Mouse (Mus musculus) neural tube, embryonic 11.5 days (tissue): ENCODE results near the gene Pkig. TPM values are rescaled to one million over a fixed set of nuclear protein-coding genes. Genes with fewer than 3 reads are reported as not detected.
A peak's percentile ranks its signal among the peaks of the same experiment; 100 is the strongest.

ENCODE experiments used
- ATAC-seq: fragments of 200-750 bp; cut with Nextera tagmentation; 2 replicates; pipeline ENCODE4 v1.8.0; 2017; ENCODE audit warnings: moderate number of reproducible peaks, mild to moderate bottlenecking, moderate TSS enrichment, moderate library complexity; ENCODE audit not compliant: insufficient read depth, low FRiP score, low TSS enrichment
- DNase-seq: peaks from one replicate; pipeline ENCODE4 v3.0.0-alpha.2; 2015; ENCODE audit warnings: low spot score
- H3K27ac ChIP-seq: fragments of 300-500 bp; sonication (generic); 2 replicates; pipeline ENCODE4 v1.5.1; 2014; ENCODE audit warnings: low read depth, mild to moderate bottlenecking, low read length
- H3K27me3 ChIP-seq: fragments of 300-500 bp; sonication (generic); 2 replicates; pipeline ENCODE4 v1.6.1; 2014; ENCODE audit warnings: mild to moderate bottlenecking, low read length, mixed read lengths; ENCODE audit not compliant: control insufficient read depth, insufficient read depth
- H3K36me3 ChIP-seq: fragments of 300-500 bp; sonication (generic); 2 replicates; pipeline ENCODE4 v1.6.1; 2014; ENCODE audit warnings: mild to moderate bottlenecking, low read length, moderate library complexity, mixed read lengths; ENCODE audit not compliant: control insufficient read depth, insufficient read depth
- H3K4me1 ChIP-seq: fragments of 300-500 bp; sonication (generic); 2 replicates; pipeline ENCODE4 v1.6.1; 2014; ENCODE audit warnings: low read length, mixed read lengths; ENCODE audit not compliant: control insufficient read depth, insufficient read depth
- H3K4me2 ChIP-seq: fragments of 300-500 bp; sonication (generic); 2 replicates; pipeline ENCODE4 v1.6.1; 2014; ENCODE audit warnings: low read depth, mild to moderate bottlenecking, moderate library complexity
- H3K4me3 ChIP-seq: fragments of 300-500 bp; sonication (generic); 2 replicates; pipeline ENCODE4 v1.5.1; 2014; ENCODE audit warnings: low read depth, low read length
- H3K9ac ChIP-seq: fragments of 300-500 bp; sonication (generic); 2 replicates; pipeline ENCODE4 v1.6.1; 2014; ENCODE audit warnings: mild to moderate bottlenecking, low read length
- H3K9me3 ChIP-seq: fragments of 300-500 bp; sonication (generic); 2 replicates; pipeline ENCODE4 v1.6.1; 2016; ENCODE audit warnings: low read length; ENCODE audit not compliant: control insufficient read depth
- WGBS: fragments of 180-500 bp; shearing (Covaris S2); extraction: QIAGEN DNeasy Blood & Tissue Kit; methylation state at CpG from one replicate; pipeline ENCODE4 v1.1.7; 2014; 5-methylcytosine and 5-hydroxymethylcytosine counted together
- polyA plus RNA-seq: library from polyadenylated mRNA; unstranded; fragments of >200 nt; fragmentation: Nextera tagmentation; extraction: Ambion mirVana; gene quantifications from 2 replicates; pipeline ENCODE4 v1.2.1, GENCODE M21; 2014

The Pkig gene
- polyA plus RNA-seq, 1 experiment from 2014 or later, result 130 TPM

DNA sequence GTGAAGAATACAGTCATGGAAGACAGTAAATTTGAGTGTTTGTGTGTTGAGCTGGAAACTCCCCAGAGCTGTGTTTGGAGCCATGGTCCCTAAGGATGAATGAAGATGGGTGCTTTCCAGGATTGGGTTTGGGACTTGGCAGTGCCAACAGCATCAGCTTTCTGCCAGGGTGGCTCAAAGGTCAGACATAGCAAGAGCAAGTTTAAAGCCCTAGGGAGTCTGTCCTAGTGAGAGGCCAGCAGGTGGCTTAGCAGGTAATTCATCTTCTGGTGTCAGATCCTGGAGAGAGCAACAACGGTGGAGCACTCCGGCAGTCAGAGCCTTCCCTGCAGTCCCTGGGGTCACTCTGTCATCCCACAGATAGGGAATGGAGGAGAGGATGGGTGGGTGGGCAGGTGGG is 60.3 kb downstream of the Pkig start:
- Histone ChIP-seq H3K27ac (no peak overlapping the region), H3K27me3 (no peaks in the 10 kb centered on the region), H3K9me3 (no peaks in the 10 kb centered on the region), H3K4me3 (no peak overlapping the region), H3K4me1 (peaks cover 5% of the 10 kb centered on the region), H3K9ac (no peak overlapping the region), H3K36me3 (no peaks in the 10 kb centered on the region), H3K4me2 (no peak overlapping the region)
- no peak for ATAC-seq
- no peak for DNase-seq
- 22% methylated on average over 2 of the region's 2 CpGs for WGBS

DNA sequence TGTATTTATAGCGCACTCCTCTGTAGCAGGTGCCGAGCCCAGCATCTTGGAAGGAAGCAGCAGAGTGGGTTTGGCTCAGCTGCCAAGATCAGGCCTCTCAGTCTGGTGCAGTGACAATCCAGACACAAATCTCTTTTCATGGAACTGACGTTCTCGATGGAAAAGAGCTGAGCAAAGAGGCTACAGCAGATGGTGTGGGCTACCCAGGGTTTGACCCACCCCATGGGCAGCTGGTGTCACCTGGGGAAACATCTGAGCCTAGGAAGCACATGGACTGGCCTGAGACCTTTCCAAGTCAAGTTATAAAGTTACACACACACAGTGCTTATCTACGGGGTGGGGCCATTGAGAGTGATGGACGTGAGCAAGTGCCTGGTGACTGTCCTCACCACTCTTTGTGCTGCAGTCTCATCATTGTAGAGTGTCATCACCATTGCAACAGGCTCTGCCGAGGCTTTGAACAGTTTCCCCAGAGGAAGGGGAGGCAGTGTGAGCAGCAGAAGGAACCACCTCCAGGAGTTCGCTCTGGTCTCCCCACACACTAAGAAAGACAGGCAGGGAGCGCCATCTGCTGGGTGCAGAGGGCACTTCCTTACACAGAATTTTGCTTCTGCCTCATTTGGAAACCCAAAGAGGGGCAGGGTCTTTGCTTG is 60.9 kb downstream of the Pkig start:
- DNase-seq (peak; percentile 84), ATAC-seq (peak; percentile 56)
- Histone ChIP-seq H3K4me3 (no peak overlapping the region), H3K4me2 (no peak overlapping the region), H3K27me3 (no peaks in the 10 kb centered on the region), H3K4me1 (peaks cover 5% of the 10 kb centered on the region), H3K27ac (no peak overlapping the region), H3K9me3 (no peaks in the 10 kb centered on the region), H3K9ac (no peak overlapping the region), H3K36me3 (no peaks in the 10 kb centered on the region)
- 38% methylated on average over 9 of the region's 9 CpGs for WGBS

DNA sequence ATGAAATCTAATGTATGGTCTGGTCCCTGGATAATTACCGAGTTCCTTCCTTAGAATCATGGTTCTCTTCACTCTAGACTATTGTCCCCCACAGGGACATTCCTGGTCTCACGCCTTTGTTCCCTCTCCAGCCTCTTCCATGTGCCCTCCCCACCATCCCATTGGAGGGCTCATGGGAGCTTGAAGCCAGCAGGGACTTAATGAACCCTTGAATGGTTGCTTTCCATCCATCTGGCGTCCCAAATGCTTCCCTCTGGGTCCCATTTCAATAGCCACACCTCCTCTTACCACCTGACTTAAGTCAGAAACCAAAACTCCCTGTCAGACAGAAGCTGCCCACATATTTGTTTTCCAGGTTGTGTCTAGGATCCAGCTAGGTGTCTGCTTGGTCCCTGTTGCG is 61.4 kb downstream of the Pkig start:
- WGBS, result 44% methylated on average over 4 of the region's 4 CpGs
- Histone ChIP-seq H3K36me3 (no peaks in the 10 kb centered on the region), H3K27ac (no peak overlapping the region), H3K4me1 (peaks cover 5% of the 10 kb centered on the region), H3K4me3 (no peak overlapping the region), H3K9ac (no peak overlapping the region), H3K9me3 (no peaks in the 10 kb centered on the region), H3K4me2 (no peak overlapping the region), H3K27me3 (no peaks in the 10 kb centered on the region)
- 0 out of 2 replicates have a peak, but pooled peaks have one; percentile 13 for ATAC-seq
- DNase-seq, result no peak

DNA sequence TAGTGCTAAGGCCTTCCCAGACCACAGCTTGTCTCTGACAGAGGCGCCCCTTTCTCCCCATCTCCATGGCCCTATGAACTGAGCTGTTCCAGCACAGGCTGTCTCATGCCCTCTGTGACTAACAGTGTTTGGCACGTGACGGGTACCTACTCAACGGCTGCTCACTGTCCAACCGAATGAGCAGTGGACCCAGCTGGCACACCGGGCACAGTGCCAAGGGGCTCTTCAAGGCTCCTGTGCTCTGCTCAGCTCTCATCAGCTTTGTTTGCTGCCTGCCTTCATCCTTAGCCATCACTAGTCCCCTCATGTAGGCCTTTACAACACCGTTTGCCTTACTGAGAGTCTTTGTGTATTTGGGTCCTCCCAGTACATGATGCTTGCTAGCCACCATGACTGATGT is 64.4 kb downstream of the Pkig start:
- H3K27me3 ChIP-seq, result no peaks in the 10 kb centered on the region
- DNase-seq (no peak), ATAC-seq (no peak)
- WGBS, result 98% methylated on average over 7 of the region's 7 CpGs
- no peak overlapping the region for H3K4me2 ChIP-seq
- H3K27ac ChIP-seq, result no peak overlapping the region
- H3K9ac ChIP-seq, result no peak overlapping the region
- peaks cover 2% of the 10 kb centered on the region; the same call in 1 of the 2 replicates for H3K36me3 ChIP-seq
- no peak overlapping the region for H3K4me3 ChIP-seq
- no peaks in the 10 kb centered on the region for H3K9me3 ChIP-seq
- no peaks in the 10 kb centered on the region for H3K4me1 ChIP-seq

DNA sequence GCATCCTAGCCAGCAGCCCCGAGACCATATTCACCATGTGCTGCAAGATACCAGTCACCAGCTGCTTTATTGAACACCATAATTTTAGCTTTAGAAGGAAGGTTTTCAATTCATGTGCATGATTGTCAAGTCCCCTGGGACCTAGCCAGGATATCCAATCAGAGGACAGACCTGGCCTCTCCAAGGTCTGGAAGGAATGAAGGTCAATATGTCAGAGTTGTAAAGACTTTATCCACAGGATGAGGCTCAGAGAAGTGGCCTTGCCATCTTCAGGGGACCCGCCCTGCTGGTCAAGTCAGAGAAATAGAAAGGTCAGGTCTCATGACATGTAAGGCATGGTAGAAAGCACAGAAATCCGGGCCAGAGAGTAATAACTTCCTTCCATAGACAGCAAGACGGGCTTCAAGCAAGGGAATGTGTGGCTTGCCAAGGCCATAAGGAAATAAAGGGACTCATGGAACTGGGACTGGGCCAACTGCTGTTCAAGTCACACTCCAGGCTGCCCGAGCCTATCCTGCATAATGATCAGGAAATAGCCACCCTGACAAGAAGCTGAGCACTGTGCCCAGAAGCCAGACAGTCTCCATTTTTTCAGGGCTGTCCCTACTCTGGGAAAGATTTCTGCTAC is 68.7 kb downstream of the Pkig start:
- 81% methylated on average over 5 of the region's 5 CpGs for WGBS
- ATAC-seq (no peak), DNase-seq (no peak)
- no peak overlapping the region for H3K9ac ChIP-seq
- no peak overlapping the region for H3K27ac ChIP-seq
- H3K4me1 ChIP-seq, result no peaks in the 10 kb centered on the region
- no peak overlapping the region for H3K4me2 ChIP-seq
- peaks cover 2% of the 10 kb centered on the region for H3K36me3 ChIP-seq
- no peaks in the 10 kb centered on the region for H3K27me3 ChIP-seq
- H3K4me3 ChIP-seq, result no peak overlapping the region
- no peaks in the 10 kb centered on the region for H3K9me3 ChIP-seq

DNA sequence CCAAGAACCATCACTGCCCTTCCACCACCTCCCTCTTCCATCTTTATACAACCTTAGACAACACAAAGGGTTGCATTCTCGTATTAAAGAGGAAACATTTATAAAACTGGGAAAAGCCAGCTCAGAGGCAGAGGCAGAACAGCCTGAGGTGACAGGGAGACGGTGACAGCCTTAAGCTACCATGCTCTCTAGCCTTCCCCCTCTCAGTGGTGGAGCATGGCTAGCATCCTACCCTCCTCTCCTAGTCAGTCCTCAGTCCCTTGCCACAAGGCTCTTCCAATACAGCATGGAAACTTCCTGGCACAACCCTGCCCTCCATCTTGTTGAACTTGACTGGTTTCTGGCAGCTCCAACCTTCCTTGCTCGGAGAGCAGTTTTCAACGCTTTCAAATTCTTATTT is 70.1 kb downstream of the Pkig start:
- Histone ChIP-seq H3K9ac (no peak overlapping the region), H3K4me2 (no peak overlapping the region), H3K4me3 (no peak overlapping the region), H3K9me3 (no peaks in the 10 kb centered on the region), H3K27ac (no peak overlapping the region), H3K4me1 (no peaks in the 10 kb centered on the region), H3K27me3 (no peaks in the 10 kb centered on the region), H3K36me3 (peaks cover 2% of the 10 kb centered on the region)
- DNase-seq (no peak), ATAC-seq (no peak)
- WGBS, result 85% methylated on average over 4 of the region's 4 CpGs

DNA sequence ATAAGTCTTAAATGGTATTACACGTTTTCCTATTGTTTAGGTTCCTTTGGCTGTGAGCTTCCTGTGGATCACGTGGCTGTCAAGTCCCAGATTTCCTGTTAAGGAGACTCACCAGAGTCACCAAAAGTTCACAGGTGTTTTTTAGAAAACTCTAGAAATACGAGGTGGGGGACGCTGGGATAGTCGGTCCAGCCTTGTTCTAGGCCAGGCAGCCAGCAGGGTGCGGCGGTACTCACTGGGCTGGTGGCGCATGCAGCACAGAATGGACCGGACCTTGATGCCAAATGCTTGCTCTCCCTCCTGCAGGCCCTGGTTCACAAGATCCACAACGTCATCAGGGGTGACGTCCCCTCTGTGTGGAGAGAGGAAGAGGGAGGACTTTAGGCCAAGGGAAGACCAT is 73.8 kb downstream of the Pkig start:
- H3K4me1 ChIP-seq, result no peaks in the 10 kb centered on the region
- ATAC-seq (no peak), DNase-seq (no peak)
- no peaks in the 10 kb centered on the region for H3K27me3 ChIP-seq
- H3K27ac ChIP-seq, result no peak overlapping the region
- H3K4me2 ChIP-seq, result no peak overlapping the region
- H3K4me3 ChIP-seq, result no peak overlapping the region
- no peak overlapping the region for H3K9ac ChIP-seq
- 92% methylated on average over 11 of the region's 11 CpGs for WGBS
- H3K9me3 ChIP-seq, result no peaks in the 10 kb centered on the region
- peaks cover 2% of the 10 kb centered on the region for H3K36me3 ChIP-seq

DNA sequence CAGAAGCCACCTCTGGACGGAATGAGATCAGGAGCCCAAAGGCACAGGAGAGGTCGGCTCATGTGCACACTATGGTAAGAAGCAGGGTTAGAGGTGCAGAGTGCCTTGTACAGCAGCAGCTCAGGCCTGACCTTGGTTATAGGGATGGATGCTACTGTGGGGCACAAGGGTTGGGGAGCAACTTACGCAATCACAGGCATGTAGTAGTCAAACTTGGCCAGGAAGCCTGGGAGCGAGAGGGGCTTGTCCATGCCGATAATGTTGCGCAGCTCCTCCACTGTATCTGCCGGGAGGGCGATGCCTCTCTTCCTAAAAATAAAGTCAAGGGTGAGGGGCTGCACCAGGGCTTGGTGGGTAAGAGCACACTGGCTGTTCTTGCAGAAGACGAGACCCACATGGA is 77.0 kb downstream of the Pkig start:
- Histone ChIP-seq H3K9ac (no peak overlapping the region), H3K36me3 (no peaks in the 10 kb centered on the region), H3K4me2 (no peak overlapping the region), H3K4me1 (no peaks in the 10 kb centered on the region), H3K4me3 (no peak overlapping the region), H3K9me3 (no peaks in the 10 kb centered on the region), H3K27ac (no peak overlapping the region), H3K27me3 (no peaks in the 10 kb centered on the region)
- no peak for ATAC-seq
- 96% methylated on average over 9 of the region's 9 CpGs for WGBS
- DNase-seq, result no peak

DNA sequence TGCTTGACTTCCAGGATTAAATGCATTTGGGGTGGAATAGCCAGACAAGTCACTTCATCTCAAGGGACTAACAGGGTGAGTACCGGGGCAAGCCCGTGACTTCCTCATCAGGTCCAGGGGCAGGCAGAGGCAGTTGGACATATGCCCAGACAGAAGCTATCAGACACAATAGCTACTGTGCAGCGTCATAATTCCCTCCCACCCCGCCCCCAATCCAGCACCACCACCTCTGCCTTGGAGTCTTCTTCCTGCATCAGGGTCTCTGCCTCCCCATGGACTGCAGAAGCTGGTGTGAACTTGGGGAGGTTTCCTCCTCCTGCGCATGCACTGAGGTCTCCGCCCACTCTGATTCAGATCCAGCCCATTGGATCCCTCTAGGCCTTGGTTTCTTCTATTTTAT is 77.8 kb downstream of the Pkig start:
- DNase-seq, result no peak
- Histone ChIP-seq H3K9me3 (no peaks in the 10 kb centered on the region), H3K27me3 (no peaks in the 10 kb centered on the region), H3K27ac (no peak overlapping the region), H3K4me1 (no peaks in the 10 kb centered on the region), H3K4me2 (no peak overlapping the region), H3K9ac (no peak overlapping the region), H3K36me3 (no peaks in the 10 kb centered on the region), H3K4me3 (no peak overlapping the region)
- WGBS, result 73% methylated on average over 6 of the region's 6 CpGs
- no peak for ATAC-seq
